Mouse (Mus musculus) heart, embryonic 12.5 days (tissue): ENCODE measurements at regions not wholly inside any gene's neighbourhood (a gene's known extent, or its start where the extent isn't known, plus 50 kb on each side); places are given as distances from the start of the nearest gene placed in this dataset.

Source experiments
- ATAC-seq: fragments of 200-750 bp; cut with Nextera tagmentation; 2 replicates; pipeline ENCODE4 v1.8.0; 2017; ENCODE audit warnings: moderate TSS enrichment, moderate library complexity; ENCODE audit not compliant: insufficient number of reproducible peaks, low FRiP score
- H3K27ac ChIP-seq: fragments of 300-500 bp; sonication (generic); 2 replicates; pipeline ENCODE4 v1.5.1; 2016; ENCODE audit warnings: mild to moderate bottlenecking, moderate library complexity; ENCODE audit not compliant: poor library complexity, severe bottlenecking
- H3K27me3 ChIP-seq: fragments of 300-500 bp; sonication (generic); replicated peaks from 2 replicates; pipeline ENCODE4 v1.6.1; 2016; ENCODE audit warnings: mild to moderate bottlenecking, moderate library complexity
- H3K36me3 ChIP-seq: fragments of 300-500 bp; sonication (generic); 2 replicates; pipeline ENCODE4 v1.6.1; 2016; ENCODE audit warnings: mild to moderate bottlenecking, moderate library complexity
- H3K4me1 ChIP-seq: fragments of 300-500 bp; sonication (generic); replicated peaks from 2 replicates; pipeline ENCODE4 v1.6.1; 2016; ENCODE audit warnings: mild to moderate bottlenecking
- H3K4me2 ChIP-seq: fragments of 300-500 bp; sonication (generic); 2 replicates; pipeline ENCODE4 v1.6.1; 2016; ENCODE audit warnings: mild to moderate bottlenecking, moderate library complexity
- H3K4me3 ChIP-seq: fragments of 300-500 bp; sonication (generic); 2 replicates; pipeline ENCODE4 v1.5.1; 2016; ENCODE audit warnings: mild to moderate bottlenecking
- H3K9ac ChIP-seq: fragments of 300-500 bp; sonication (generic); 2 replicates; pipeline ENCODE4 v1.6.1; 2016; ENCODE audit warnings: mild to moderate bottlenecking, moderate library complexity
- H3K9me3 ChIP-seq: fragments of 300-500 bp; sonication (generic); replicated peaks from 2 replicates; pipeline ENCODE4 v1.6.1; 2016; ENCODE audit warnings: mild to moderate bottlenecking, moderate library complexity
- WGBS: fragments of 180-500 bp; shearing (Covaris S2); methylation state at CpG from one replicate; pipeline ENCODE4 v1.1.7; 2016; 5-methylcytosine and 5-hydroxymethylcytosine counted together

DNA sequence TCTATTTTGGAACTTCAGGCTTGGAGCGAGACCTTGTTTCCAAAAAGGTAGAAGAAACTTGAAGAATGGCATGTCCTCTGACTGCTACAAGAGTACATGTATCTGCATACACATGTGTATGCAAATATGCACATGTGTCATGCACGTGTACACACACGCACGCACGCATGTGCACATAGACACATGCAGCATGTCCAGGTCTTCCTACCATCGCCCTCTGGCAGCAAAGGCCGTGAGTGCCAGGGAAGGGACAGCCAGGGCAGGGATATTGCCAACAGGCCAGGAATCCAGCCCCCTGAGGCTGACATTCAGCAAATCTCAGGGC lies 231.0 kb downstream of the Clic5 start:
- no peak for ATAC-seq
- peaks cover 6% of the 10 kb centered on the region; the same call in 1 of the 2 replicates for H3K9me3 ChIP-seq
- no peak overlapping the region for H3K4me2 ChIP-seq
- H3K27me3 ChIP-seq = no peaks in the 10 kb centered on the region
- no peaks in the 10 kb centered on the region for H3K4me1 ChIP-seq
- H3K27ac ChIP-seq = no peak overlapping the region
- H3K36me3 ChIP-seq = no peaks in the 10 kb centered on the region
- H3K4me3 ChIP-seq = no peak overlapping the region
- WGBS = 85% methylated on average over 7 of the region's 7 CpGs
- H3K9ac ChIP-seq = no peak overlapping the region

DNA sequence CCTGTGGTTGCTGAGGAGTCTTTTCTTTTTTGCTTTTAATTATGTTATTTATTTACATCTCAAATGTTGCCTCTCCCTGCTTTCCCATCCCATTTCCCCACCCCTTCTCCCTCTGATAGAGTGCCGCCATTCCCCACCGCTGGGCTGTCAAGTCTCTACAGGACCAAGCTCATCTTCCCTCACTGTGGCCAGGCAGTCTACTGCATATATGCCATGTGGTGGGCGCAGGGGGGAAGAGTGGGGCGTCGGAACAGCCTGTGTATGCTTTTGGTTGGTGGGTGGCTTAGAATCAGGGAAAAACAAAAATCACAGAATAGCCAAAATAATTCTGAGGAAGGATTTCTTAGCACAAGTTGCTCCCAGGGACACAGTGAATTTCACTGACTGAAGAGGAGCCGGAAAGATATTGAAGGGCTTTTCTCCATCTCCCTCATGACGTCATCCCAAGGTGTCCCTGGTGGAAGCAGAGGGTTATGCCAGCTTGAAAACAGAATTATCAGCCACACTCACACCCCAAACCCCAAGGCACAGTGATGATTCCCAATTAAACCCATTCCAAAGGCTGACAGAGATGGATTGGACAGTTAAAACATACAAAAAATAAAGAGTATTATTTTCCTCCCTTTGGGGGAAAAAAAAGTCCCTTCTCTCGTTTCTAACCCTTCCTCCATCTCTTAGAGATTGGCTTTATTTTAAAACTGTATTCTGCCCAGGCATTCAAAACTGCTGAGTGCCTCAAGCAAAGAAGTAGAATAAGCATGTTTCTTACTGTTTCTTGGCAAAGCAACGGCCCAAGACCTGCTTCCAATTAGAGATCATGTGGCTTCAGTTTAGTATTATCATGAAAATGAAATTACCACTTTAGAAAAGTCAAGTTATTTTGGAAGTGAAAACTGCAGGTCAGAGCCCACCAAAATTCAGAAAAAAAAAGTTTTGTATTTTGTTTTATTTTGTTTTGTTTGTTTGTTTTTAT lies 232.0 kb downstream of the Clic5 start:
- no peak overlapping the region for H3K27ac ChIP-seq
- H3K9ac ChIP-seq = no peak overlapping the region
- H3K4me1 ChIP-seq = no peaks in the 10 kb centered on the region
- ATAC-seq = no peak
- H3K36me3 ChIP-seq = no peaks in the 10 kb centered on the region
- no peak overlapping the region for H3K4me3 ChIP-seq
- peaks cover 5% of the 10 kb centered on the region; the same call in 1 of the 2 replicates for H3K9me3 ChIP-seq
- 0 out of 2 replicates have a peak, but pooled peaks cover 2% of the 10 kb centered on the region for H3K27me3 ChIP-seq
- H3K4me2 ChIP-seq = no peak overlapping the region
- 74% methylated on average over 9 of the region's 9 CpGs for WGBS

DNA sequence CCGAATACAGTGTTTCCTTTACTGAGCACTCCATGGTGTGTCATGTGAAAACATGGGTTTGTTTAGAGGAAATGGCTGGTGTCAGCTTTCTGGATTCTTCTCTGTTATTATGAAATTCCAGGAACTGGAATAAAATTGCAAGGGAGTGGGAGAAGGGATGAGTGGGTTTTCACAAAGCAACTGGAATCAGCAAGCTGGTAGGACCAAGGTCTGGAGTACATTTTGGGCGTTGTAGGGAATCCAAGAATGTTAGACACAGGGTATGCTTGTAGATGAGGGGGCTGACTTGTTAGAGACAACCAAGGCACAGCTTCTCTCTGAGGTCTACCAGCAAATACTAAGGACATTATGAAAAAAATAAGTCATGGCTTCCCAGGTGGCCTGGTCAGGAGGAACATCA lies 233.8 kb downstream of the Clic5 start:
- Histone ChIP-seq H3K4me1 (no peaks in the 10 kb centered on the region), H3K4me3 (no peak overlapping the region), H3K9me3 (no peaks in the 10 kb centered on the region), H3K36me3 (no peaks in the 10 kb centered on the region), H3K4me2 (no peak overlapping the region), H3K27ac (no peak overlapping the region), H3K9ac (no peak overlapping the region), H3K27me3 (0 out of 2 replicates have a peak, but pooled peaks cover 6% of the 10 kb centered on the region)
- 85% methylated on average over 2 of the region's 2 CpGs for WGBS
- no peak for ATAC-seq

DNA sequence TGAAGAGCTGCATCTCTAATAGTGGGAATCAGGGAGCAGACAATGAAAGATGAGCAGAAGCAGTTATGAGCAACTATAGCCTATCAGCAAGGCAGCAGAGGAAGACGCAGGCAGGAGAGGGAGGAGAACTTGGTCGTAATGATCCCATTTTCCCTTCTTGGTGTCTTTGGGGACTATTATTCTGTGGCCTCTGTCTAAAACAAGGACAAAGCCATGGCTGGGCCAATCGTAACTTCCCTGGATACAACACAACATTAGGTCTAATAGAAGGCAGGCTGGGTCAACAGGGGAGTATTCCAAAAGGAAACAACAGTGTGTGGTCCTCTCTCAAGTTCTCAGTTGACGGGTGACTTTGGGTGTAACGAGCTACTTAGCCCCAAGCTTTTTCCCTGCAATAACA lies 234.5 kb downstream of the Clic5 start:
- Histone ChIP-seq H3K27ac (no peak overlapping the region), H3K4me1 (no peaks in the 10 kb centered on the region), H3K36me3 (no peaks in the 10 kb centered on the region), H3K27me3 (0 out of 2 replicates have a peak, but pooled peaks cover 6% of the 10 kb centered on the region), H3K9me3 (no peaks in the 10 kb centered on the region), H3K4me2 (no peak overlapping the region), H3K4me3 (no peak overlapping the region), H3K9ac (no peak overlapping the region)
- ATAC-seq = no peak
- 75% methylated on average over 5 of the region's 5 CpGs for WGBS

DNA sequence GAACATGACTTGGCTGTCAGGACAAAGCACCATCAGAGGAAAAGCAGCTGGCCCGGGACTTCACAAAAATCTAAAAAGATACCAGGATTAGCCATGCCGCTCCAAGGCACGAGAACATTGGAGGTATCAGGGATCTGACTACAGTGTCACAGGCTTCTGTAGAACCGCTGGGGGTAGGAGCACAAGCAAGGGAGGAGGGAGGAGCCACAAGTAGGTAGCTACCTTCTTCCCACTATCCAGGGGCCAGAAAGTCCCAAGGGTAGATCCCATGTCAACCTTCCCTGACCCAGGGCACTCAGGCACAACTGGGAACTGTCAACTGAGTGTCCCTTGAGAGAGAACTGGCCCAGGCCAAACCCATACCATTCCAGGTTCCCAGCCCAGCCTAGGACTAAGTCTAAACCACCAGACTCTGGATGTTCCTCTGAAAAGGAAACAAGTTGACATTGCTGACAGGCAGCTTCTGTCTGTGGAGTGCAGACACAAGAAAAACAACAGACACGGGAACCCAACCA lies 235.1 kb downstream of the Clic5 start:
- no peak overlapping the region for H3K27ac ChIP-seq
- no peaks in the 10 kb centered on the region for H3K9me3 ChIP-seq
- no peak overlapping the region for H3K4me3 ChIP-seq
- H3K4me1 ChIP-seq = no peaks in the 10 kb centered on the region
- no peak overlapping the region for H3K4me2 ChIP-seq
- H3K9ac ChIP-seq = no peak overlapping the region
- no peak for ATAC-seq
- 0 out of 2 replicates have a peak, but pooled peaks cover 6% of the 10 kb centered on the region for H3K27me3 ChIP-seq
- WGBS = 48% methylated on average over 5 of the region's 5 CpGs
- H3K36me3 ChIP-seq = no peaks in the 10 kb centered on the region

DNA sequence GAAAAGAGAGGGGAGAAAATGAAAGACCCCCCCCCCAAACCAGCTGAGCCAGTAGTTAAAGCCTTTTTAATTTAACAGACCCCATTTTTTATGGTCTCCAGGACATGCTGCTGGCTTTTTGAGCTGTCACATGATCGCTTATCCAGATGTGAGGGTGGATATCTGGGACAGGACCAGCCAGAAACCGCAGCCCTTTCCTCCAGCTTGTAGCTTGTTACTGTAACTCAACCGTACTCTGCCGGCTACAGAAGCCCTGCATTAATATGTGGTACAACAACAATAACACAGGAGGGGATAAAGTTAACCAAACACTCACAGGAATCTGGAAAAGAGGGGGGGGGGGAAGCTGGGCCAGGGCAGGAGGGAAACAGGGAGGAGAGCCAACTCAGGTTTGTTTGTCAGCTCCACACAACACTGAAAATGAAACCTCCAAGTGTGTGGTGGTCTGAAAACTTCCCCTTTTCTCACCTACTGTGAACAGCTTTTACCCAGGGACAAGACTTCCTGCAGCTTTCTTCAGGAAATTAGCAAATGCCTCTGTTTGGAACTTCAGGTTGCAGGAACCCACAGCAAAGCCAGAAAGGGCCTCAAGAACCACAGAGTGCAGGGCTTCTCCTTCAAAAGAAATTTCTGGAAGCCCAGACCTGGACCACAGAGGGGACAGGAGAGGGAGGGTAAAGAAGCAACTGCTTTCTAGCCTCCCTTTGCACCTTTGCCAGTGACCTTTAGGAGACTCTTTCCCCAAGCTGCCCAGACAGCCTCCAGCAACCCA lies 244.3 kb downstream of the Clic5 start:
- H3K36me3 ChIP-seq = no peaks in the 10 kb centered on the region
- H3K4me2 ChIP-seq = no peak overlapping the region
- ATAC-seq = no peak
- no peaks in the 10 kb centered on the region for H3K4me1 ChIP-seq
- no peak overlapping the region for H3K9ac ChIP-seq
- 0 out of 2 replicates have a peak, but pooled peaks cover 3% of the 10 kb centered on the region for H3K27me3 ChIP-seq
- H3K9me3 ChIP-seq = no peaks in the 10 kb centered on the region
- WGBS = 24% methylated on average over 4 of the region's 4 CpGs
- no peak overlapping the region for H3K27ac ChIP-seq
- no peak overlapping the region for H3K4me3 ChIP-seq

DNA sequence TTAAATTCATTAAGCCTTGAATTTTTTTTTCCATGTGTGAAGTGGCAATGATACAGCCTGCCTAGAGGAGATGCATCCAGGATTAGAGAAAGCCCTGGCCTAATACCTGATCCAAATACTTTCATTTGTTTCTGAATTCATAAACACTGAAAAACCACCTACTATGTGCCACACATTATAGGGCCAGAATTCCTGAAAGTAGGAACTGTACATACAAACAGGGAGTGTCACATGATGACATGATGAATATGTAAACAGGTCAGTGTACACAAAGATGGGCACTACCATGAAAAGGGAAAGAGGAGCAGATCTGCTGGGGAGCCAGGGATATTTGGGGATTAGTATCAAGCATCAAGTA lies 244.9 kb downstream of the Clic5 start:
- no peaks in the 10 kb centered on the region for H3K9me3 ChIP-seq
- H3K4me1 ChIP-seq = no peaks in the 10 kb centered on the region
- no peak overlapping the region for H3K4me3 ChIP-seq
- H3K4me2 ChIP-seq = no peak overlapping the region
- H3K36me3 ChIP-seq = no peaks in the 10 kb centered on the region
- no peak overlapping the region for H3K27ac ChIP-seq
- no peak for ATAC-seq
- 0 out of 2 replicates have a peak, but pooled peaks cover 3% of the 10 kb centered on the region for H3K27me3 ChIP-seq
- H3K9ac ChIP-seq = no peak overlapping the region

DNA sequence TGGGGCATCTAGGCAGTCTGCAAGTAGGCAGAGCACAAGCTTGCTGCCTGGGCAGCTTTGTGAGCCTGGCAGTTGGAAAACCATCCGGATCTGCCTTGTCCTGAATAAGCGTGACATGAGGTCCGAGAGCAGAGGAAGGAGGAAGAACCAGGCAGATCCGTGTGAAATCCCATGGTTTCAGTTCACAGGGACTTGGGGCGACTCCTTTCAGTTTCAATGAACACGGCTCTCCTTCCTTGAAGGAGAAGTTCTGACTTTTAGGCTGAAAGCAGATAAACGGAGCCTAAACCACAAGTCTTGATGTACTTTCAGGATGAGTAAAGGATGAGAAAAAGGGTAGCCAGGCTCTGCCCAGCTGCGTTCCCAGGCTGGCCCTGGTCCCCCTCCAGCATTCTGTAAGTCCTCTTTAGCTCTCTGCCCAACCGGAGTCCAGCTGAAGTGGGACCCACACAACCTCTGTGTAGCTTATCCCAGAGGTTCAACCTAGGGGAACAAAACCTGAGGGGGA lies 248.2 kb downstream of the Clic5 start:
- no peaks in the 10 kb centered on the region for H3K36me3 ChIP-seq
- no peak overlapping the region for H3K4me2 ChIP-seq
- H3K27ac ChIP-seq = no peak overlapping the region
- ATAC-seq = no peak
- H3K9me3 ChIP-seq = no peaks in the 10 kb centered on the region
- 76% methylated on average over 9 of the region's 9 CpGs for WGBS
- H3K27me3 ChIP-seq = peaks cover 3% of the 10 kb centered on the region; the same call in 1 of the 2 replicates
- no peak overlapping the region for H3K9ac ChIP-seq
- H3K4me3 ChIP-seq = no peak overlapping the region
- H3K4me1 ChIP-seq = no peaks in the 10 kb centered on the region

DNA sequence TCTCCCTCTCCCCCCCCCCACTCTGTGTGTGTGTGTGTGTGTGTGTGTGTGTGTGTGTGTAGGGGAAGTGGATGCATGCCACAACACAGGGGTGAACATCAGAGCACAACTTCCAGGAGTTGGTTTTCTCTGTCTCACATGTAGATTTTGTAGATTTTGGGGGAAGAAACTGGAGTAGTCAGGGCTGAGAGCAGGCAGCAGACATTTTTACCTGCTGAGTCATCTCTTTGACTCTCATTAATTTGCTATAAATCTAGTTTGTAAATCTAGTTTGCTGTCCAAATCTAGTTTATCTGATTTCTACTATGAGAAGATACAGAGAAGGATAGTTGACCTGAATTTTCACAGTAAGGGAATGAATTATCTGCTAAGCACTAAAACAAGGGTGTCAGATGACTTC lies 250.1 kb downstream of the Clic5 start:
- H3K27ac ChIP-seq = no peak overlapping the region
- H3K9ac ChIP-seq = no peak overlapping the region
- H3K4me3 ChIP-seq = no peak overlapping the region
- no peaks in the 10 kb centered on the region for H3K9me3 ChIP-seq
- no peak overlapping the region for H3K4me2 ChIP-seq
- peaks cover 3% of the 10 kb centered on the region; the same call in 1 of the 2 replicates for H3K27me3 ChIP-seq
- H3K4me1 ChIP-seq = peaks cover 3% of the 10 kb centered on the region; the same call in 1 of the 2 replicates
- H3K36me3 ChIP-seq = no peaks in the 10 kb centered on the region
- ATAC-seq = no peak

DNA sequence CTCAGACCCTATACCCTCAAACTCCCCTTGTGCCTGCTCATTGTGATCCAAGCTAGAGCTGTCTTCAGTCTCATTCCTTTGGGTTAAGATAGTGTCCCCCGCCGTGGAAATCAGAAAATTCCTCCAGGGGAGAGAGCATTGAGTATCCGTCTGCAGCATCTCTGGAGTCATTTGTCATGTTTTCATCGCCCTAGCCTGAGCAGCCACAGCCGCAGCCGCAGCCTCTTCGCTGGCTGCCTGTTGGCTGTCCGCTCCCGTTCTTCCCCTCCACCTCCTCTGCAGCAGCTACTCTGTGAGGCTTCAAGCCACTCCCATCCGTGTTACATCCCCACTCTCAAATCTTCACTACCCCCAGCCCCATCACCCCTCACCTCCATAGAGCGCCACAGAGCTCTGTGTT lies 255.1 kb downstream of the Clic5 start:
- peaks cover 4% of the 10 kb centered on the region; the same call in 1 of the 2 replicates for H3K27me3 ChIP-seq
- H3K4me3 ChIP-seq = no peak overlapping the region
- no peak overlapping the region for H3K27ac ChIP-seq
- H3K9ac ChIP-seq = no peak overlapping the region
- ATAC-seq = no peak
- H3K36me3 ChIP-seq = no peaks in the 10 kb centered on the region
- 21% methylated on average over 11 of the region's 11 CpGs for WGBS
- peaks cover 6% of the 10 kb centered on the region; the same call in 1 of the 2 replicates for H3K4me1 ChIP-seq
- H3K4me2 ChIP-seq = 0 out of 2 replicates have a peak overlapping the region, but pooled peaks have one; percentile 2
- no peaks in the 10 kb centered on the region for H3K9me3 ChIP-seq

DNA sequence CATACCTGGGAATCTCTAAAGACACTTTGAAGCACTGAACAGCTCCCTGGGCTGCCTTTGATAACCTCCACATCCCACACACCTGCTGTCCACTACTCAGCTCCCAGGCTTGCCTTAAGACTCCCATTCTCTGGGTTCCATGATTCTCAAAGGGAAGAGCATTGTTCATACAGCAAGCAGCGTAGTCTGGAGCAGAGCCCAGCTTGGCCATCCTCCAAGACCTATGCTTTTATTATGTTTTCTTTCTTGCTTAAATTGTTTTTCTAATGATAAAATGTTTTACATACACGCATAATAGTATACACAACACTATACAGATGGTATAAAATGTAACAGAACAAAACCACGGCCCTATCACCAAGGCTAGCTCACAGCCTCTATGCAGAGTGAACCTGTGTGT lies 257.0 kb downstream of the Clic5 start:
- ATAC-seq = no peak
- Histone ChIP-seq H3K9me3 (no peaks in the 10 kb centered on the region), H3K4me2 (no peak overlapping the region), H3K4me3 (no peak overlapping the region), H3K4me1 (peaks cover 6% of the 10 kb centered on the region; the same call in 1 of the 2 replicates), H3K36me3 (no peaks in the 10 kb centered on the region), H3K27ac (no peak overlapping the region), H3K9ac (no peak overlapping the region), H3K27me3 (peaks cover 7% of the 10 kb centered on the region; the same call in 1 of the 2 replicates)
- WGBS = 65% methylated on average over 3 of the region's 3 CpGs
